ENCODE assay signal across 14 mouse cellular contexts in genomic region chr16:7129591-7129990, GRCm38 (mm10).
"Had no signal": no experiment of that assay in that cellular context is flagged by ENCODE, and none has a peak within 500 bp of the region (broad histone marks: within the 10 kb centered on the region; RNA-seq: fewer than 3 reads in every experiment).

No protein-coding gene starts in this region.

- H3K27ac ChIP-seq: limb, embryonic 12.5 days; liver, embryonic 13.5 days; lung, embryonic 15.5 days; macrophage; midbrain, embryonic 12.5 days had no signal

- DNase-seq: kidney, adult 18-20 months; kidney, postnatal 10 days; kidney, postnatal 4 days; liver; liver, embryonic 13.5 days; liver, postnatal 0 days; lung, postnatal 14 days; right cerebral cortex, postnatal 14 days; thymus, postnatal 36 days had no signal

- H3K4me2 ChIP-seq: limb, embryonic 12.5 days; liver, embryonic 13.5 days; lung, embryonic 15.5 days; midbrain, embryonic 12.5 days had no signal

- ATAC-seq: liver, postnatal 0 days had no signal

- H3K36me3 ChIP-seq: limb, embryonic 12.5 days; liver, embryonic 13.5 days; lung, embryonic 15.5 days; midbrain, embryonic 12.5 days had no signal

- H3K27me3 ChIP-seq: limb, embryonic 12.5 days; liver, embryonic 13.5 days; lung, embryonic 15.5 days; megakaryocyte, embryonic 14.5 days; midbrain, embryonic 12.5 days had no signal

- H3K9me3 ChIP-seq: limb, embryonic 12.5 days; liver, embryonic 13.5 days; lung, embryonic 15.5 days; midbrain, embryonic 12.5 days had no signal

- H3K9ac ChIP-seq: limb, embryonic 12.5 days; liver, embryonic 13.5 days; liver, postnatal 0 days; lung, embryonic 15.5 days; midbrain, embryonic 12.5 days had no signal

- H3K4me1 ChIP-seq: limb, embryonic 12.5 days; liver, embryonic 13.5 days; lung, embryonic 15.5 days; megakaryocyte, embryonic 14.5 days; midbrain, embryonic 12.5 days had no signal

- H3K4me3 ChIP-seq: limb, embryonic 12.5 days; liver, embryonic 13.5 days; lung, embryonic 15.5 days; megakaryocyte, embryonic 14.5 days; midbrain, embryonic 12.5 days had no signal
